Mouse (Mus musculus): ENCODE results near the gene Dnmt3c. TPM values are rescaled to one million over a fixed set of nuclear protein-coding genes. Genes with fewer than 3 reads are reported as not detected.
A peak's percentile ranks its signal among the peaks of the same experiment; 100 is the strongest.
"Not testable (repeated sequence)": the region's sequence is repeated elsewhere in the genome, so short reads cannot be mapped to it uniquely, and the experiment has no call there.

The Dnmt3c gene
- polyA plus RNA-seq, 1 experiment, result not detected

- Histone ChIP-seq H3K4me1 (ENCODE audit: control insufficient read depth, insufficient read depth, low read length) (no peaks in the 10 kb centered on the region), H3K27ac (ENCODE audit: insufficient read depth, low read depth, low read length) (no peak overlapping the region), H3K4me3 (ENCODE audit: insufficient read depth, low read depth, low read length) (no peak overlapping the region), H3K27me3 (replicated peaks; ENCODE audit: control insufficient read depth, insufficient read depth, low read length) (no peaks in the 10 kb centered on the region), H3K36me3 (ENCODE audit: control insufficient read depth, insufficient read depth, low read length) (no peaks in the 10 kb centered on the region; the same call in 1 of the 2 replicates)
- WGBS, result 63% methylated on average over 7 of the region's 7 CpGs
- DNase-seq, result peak; percentile 20
- TF ChIP-seq CTCF (conservative IDR thresholded peaks at IDR 0.05; ENCODE audit: insufficient read depth, insufficient read length, low read depth, low read length), result no peak
- TF ChIP-seq POLR2A (IDR thresholded peaks at IDR 0.05; ENCODE audit: low read depth, low read length), result no peak
These were observed 31.1 kb upstream of the Dnmt3c start for GRCm38 (mm10) chr2:153665401-153665800.

GRCm38 (mm10) chr2:153668754-153669376, 27.6 kb upstream of the Dnmt3c start:
- peak; percentile 67 for DNase-seq
- peak; percentile 28 for TF ChIP-seq CTCF (conservative IDR thresholded peaks at IDR 0.05; ENCODE audit: insufficient read depth, insufficient read length, low read depth, low read length)
- TF ChIP-seq POLR2A (IDR thresholded peaks at IDR 0.05; ENCODE audit: low read depth, low read length), result no peak

GRCm38 (mm10) chr2:153670111-153670510, 26.3 kb upstream of the Dnmt3c start:
- Histone ChIP-seq H3K27me3 (replicated peaks; ENCODE audit: control insufficient read depth, insufficient read depth, low read length) (no peaks in the 10 kb centered on the region), H3K4me3 (ENCODE audit: insufficient read depth, low read depth, low read length) (no peak overlapping the region), H3K4me1 (ENCODE audit: control insufficient read depth, insufficient read depth, low read length) (no peaks in the 10 kb centered on the region), H3K36me3 (ENCODE audit: control insufficient read depth, insufficient read depth, low read length) (no peaks in the 10 kb centered on the region), H3K27ac (ENCODE audit: insufficient read depth, low read depth, low read length) (no peak overlapping the region)
- no peak for DNase-seq
- TF ChIP-seq POLR2A (IDR thresholded peaks at IDR 0.05; ENCODE audit: low read depth, low read length), result no peak
- no peak for TF ChIP-seq CTCF (conservative IDR thresholded peaks at IDR 0.05; ENCODE audit: insufficient read depth, insufficient read length, low read depth, low read length)
- 65% methylated on average over 5 of the region's 5 CpGs for WGBS

More at GRCm38 (mm10) chr2:153668754-153669376, 27.6 kb upstream of the Dnmt3c start:
- no peaks in the 10 kb centered on the region for H3K27me3 ChIP-seq (replicated peaks; ENCODE audit: control insufficient read depth, insufficient read depth, low read length)
- no peak overlapping the region for H3K4me3 ChIP-seq (ENCODE audit: insufficient read depth, low read depth, low read length)
- H3K4me1 ChIP-seq (ENCODE audit: control insufficient read depth, insufficient read depth, low read length), result no peaks in the 10 kb centered on the region
- H3K36me3 ChIP-seq (ENCODE audit: control insufficient read depth, insufficient read depth, low read length), result no peaks in the 10 kb centered on the region
- H3K27ac ChIP-seq (ENCODE audit: insufficient read depth, low read depth, low read length), result no peak overlapping the region
- WGBS, result 59% methylated on average over 7 of the region's 7 CpGs

GRCm38 (mm10) chr2:153672619-153673018, 23.8 kb upstream of the Dnmt3c start:
- no peak for DNase-seq
- H3K36me3 ChIP-seq (ENCODE audit: control insufficient read depth, insufficient read depth, low read length), result no peaks in the 10 kb centered on the region
- H3K4me1 ChIP-seq (ENCODE audit: control insufficient read depth, insufficient read depth, low read length), result no peaks in the 10 kb centered on the region
- H3K27me3 ChIP-seq (replicated peaks; ENCODE audit: control insufficient read depth, insufficient read depth, low read length), result no peaks in the 10 kb centered on the region
- H3K27ac ChIP-seq (ENCODE audit: insufficient read depth, low read depth, low read length), result no peak overlapping the region
- no peak overlapping the region for H3K4me3 ChIP-seq (ENCODE audit: insufficient read depth, low read depth, low read length)
- WGBS, result 92% methylated on average over 2 of the region's 2 CpGs
- TF ChIP-seq CTCF (conservative IDR thresholded peaks at IDR 0.05; ENCODE audit: insufficient read depth, insufficient read length, low read depth, low read length), result no peak
- no peak for TF ChIP-seq POLR2A (IDR thresholded peaks at IDR 0.05; ENCODE audit: low read depth, low read length)

GRCm38 (mm10) chr2:153675364-153675763, 21.1 kb upstream of the Dnmt3c start:
- WGBS, result 88% methylated on average over 1 of the region's 1 CpGs
- not testable (repeated sequence) for H3K4me3 ChIP-seq (ENCODE audit: insufficient read depth, low read depth, low read length); H3K4me1 ChIP-seq (ENCODE audit: control insufficient read depth, insufficient read depth, low read length); DNase-seq; H3K36me3 ChIP-seq (ENCODE audit: control insufficient read depth, insufficient read depth, low read length); H3K27ac ChIP-seq (ENCODE audit: insufficient read depth, low read depth, low read length); H3K27me3 ChIP-seq (replicated peaks; ENCODE audit: control insufficient read depth, insufficient read depth, low read length)

- TF ChIP-seq CTCF (conservative IDR thresholded peaks at IDR 0.05; ENCODE audit: insufficient read depth, insufficient read length, low read depth, low read length) (no peak), POLR2A (IDR thresholded peaks at IDR 0.05; ENCODE audit: low read depth, low read length) (no peak)
- H3K27me3 ChIP-seq (replicated peaks; ENCODE audit: control insufficient read depth, insufficient read depth, low read length), result no peaks in the 10 kb centered on the region
- WGBS, result 91% methylated on average over 6 of the region's 6 CpGs
- no peaks in the 10 kb centered on the region for H3K4me1 ChIP-seq (ENCODE audit: control insufficient read depth, insufficient read depth, low read length)
- H3K27ac ChIP-seq (ENCODE audit: insufficient read depth, low read depth, low read length), result no peak overlapping the region
- no peaks in the 10 kb centered on the region for H3K36me3 ChIP-seq (ENCODE audit: control insufficient read depth, insufficient read depth, low read length)
- DNase-seq, result no peak
- no peak overlapping the region for H3K4me3 ChIP-seq (ENCODE audit: insufficient read depth, low read depth, low read length)
These were observed 19.5 kb upstream of the Dnmt3c start for GRCm38 (mm10) chr2:153676944-153677343.

- Histone ChIP-seq H3K36me3 (ENCODE audit: control insufficient read depth, insufficient read depth, low read length) (no peaks in the 10 kb centered on the region), H3K27ac (ENCODE audit: insufficient read depth, low read depth, low read length) (no peak overlapping the region), H3K4me1 (ENCODE audit: control insufficient read depth, insufficient read depth, low read length) (no peaks in the 10 kb centered on the region), H3K27me3 (replicated peaks; ENCODE audit: control insufficient read depth, insufficient read depth, low read length) (no peaks in the 10 kb centered on the region), H3K4me3 (ENCODE audit: insufficient read depth, low read depth, low read length) (no peak overlapping the region)
- 79% methylated on average over 7 of the region's 7 CpGs for WGBS
- DNase-seq, result no peak
- TF ChIP-seq CTCF (conservative IDR thresholded peaks at IDR 0.05; ENCODE audit: insufficient read depth, insufficient read length, low read depth, low read length), result no peak
- TF ChIP-seq POLR2A (IDR thresholded peaks at IDR 0.05; ENCODE audit: low read depth, low read length), result no peak
These were observed 18.9 kb upstream of the Dnmt3c start for GRCm38 (mm10) chr2:153677550-153677949.
